Mouse (Mus musculus) olfactory bulb, adult 2 months (tissue): ENCODE measurements around the gene Gp1bb.

Experiments used
- CTCF ChIP-seq: fragments of 200-500 bp; IDR thresholded peaks from 2 replicates; pipeline ENCODE4 v1.5.1; 2012; ENCODE audit warnings: low read depth, mild to moderate bottlenecking, low read length, moderate library complexity; ENCODE audit not compliant: insufficient read depth
- POLR2A ChIP-seq: fragments of 200-500 bp; IDR thresholded peaks from 2 replicates; pipeline ENCODE4 v1.6.1; 2012; ENCODE audit warnings: mild to moderate bottlenecking, low read depth, low read length, moderate library complexity; ENCODE audit not compliant: insufficient read depth

DNA sequence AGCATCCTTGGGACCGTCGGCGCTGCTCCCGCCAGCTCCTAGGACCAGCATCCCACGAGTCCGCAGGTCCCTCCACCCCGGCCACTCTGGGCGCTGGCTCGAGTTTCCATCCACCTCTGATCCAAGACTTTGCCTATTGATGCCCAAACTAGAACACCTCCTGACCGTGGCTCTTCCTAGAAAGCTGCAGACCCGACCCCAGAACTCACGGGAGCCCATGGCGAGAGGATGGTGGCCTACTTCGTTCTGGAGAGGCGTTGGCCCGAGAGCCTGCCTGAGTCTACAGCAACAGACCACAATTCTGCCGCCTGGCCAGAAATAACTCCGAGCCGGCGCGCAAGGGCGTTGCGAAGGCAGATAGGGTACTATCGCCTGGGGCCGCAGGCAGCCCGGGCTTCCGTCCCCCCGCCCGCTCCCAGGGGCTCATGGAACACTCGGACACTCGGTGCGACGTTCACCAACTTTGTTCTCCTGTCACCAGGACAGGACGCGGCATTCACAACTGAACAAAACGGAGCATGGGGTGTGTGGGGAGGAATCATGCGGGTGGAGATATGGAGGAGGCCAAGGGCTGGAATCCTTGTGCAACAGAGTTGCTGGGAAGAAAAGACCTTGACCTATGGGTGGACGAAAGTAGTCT, 721 bp downstream of the Gp1bb start:
- TF ChIP-seq CTCF: no peak
- TF ChIP-seq POLR2A: no peak
